In the genomic region with DNA sequence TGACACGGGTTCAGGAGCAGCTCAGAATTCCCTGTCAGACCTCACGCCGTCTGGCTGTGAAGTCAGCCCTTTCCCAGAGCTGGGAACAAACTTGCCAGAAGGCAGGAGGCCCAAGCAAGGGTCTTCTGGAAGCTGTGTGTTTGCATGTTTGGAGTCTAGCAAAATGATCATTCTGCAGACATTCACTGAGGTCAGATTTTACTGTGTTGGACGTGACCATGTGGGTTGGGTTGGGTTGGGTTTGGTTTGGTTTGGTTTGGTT, we compare ENCODE assay signal across 8 mouse cellular contexts. TPM values are rescaled to one million over a fixed set of nuclear protein-coding genes. Genes with fewer than 3 reads are reported as not detected.
DNase-seq lines count a peak whose midpoint lies in the region; ATAC-seq and TF ChIP-seq lines count a peak whose summit lies in the region.

No protein-coding gene starts in this region.

- no peaks in the 10 kb centered on the region for H3K9me3 ChIP-seq in kidney, postnatal 0 days (replicated peaks; ENCODE audit: low read length)
- no peaks in the 10 kb centered on the region for H3K9me3 ChIP-seq in embryonic facial prominence, embryonic 13.5 days
- no peaks in the 10 kb centered on the region for H3K9me3 ChIP-seq in intestine, embryonic 15.5 days
- H3K9me3 ChIP-seq in neural tube, embryonic 12.5 days, result no peaks in the 10 kb centered on the region

- no peak for TF ChIP-seq CTCF in kidney, postnatal 0 days (IDR thresholded peaks at IDR 0.05; ENCODE audit: low read depth)

- 20% methylated on average over 4 of the region's 4 CpGs for WGBS in kidney, postnatal 0 days
- 27% methylated on average over 4 of the region's 4 CpGs for WGBS in embryonic facial prominence, embryonic 13.5 days
- WGBS in intestine, embryonic 15.5 days, result 28% methylated on average over 4 of the region's 4 CpGs
- 45% methylated on average over 4 of the region's 4 CpGs for WGBS in neural tube, embryonic 12.5 days

- H3K4me2 ChIP-seq in kidney, postnatal 0 days (ENCODE audit: low read length), result 0 out of 2 replicates have a peak overlapping the region, but pooled peaks have one; percentile 14
- H3K4me2 ChIP-seq in embryonic facial prominence, embryonic 13.5 days, result peak overlapping the region; percentile 49
- peak overlapping the region; percentile 51; the same call in 1 of the 2 replicates for H3K4me2 ChIP-seq in intestine, embryonic 15.5 days (replicated peaks)
- H3K4me2 ChIP-seq in neural tube, embryonic 12.5 days (replicated peaks), result peak overlapping the region; percentile 49

- peak overlapping the region; percentile 81 for H3K27ac ChIP-seq in kidney, postnatal 0 days
- H3K27ac ChIP-seq in embryonic facial prominence, embryonic 13.5 days, result peak overlapping the region; percentile 99
- H3K27ac ChIP-seq in intestine, embryonic 15.5 days, result peak overlapping the region; percentile 95
- peak overlapping the region; percentile 98 for H3K27ac ChIP-seq in neural tube, embryonic 12.5 days

- H3K36me3 ChIP-seq in kidney, postnatal 0 days (ENCODE audit: insufficient read depth, low read length), result peaks cover 27% of the 10 kb centered on the region; the same call in 1 of the 2 replicates
- peaks cover 32% of the 10 kb centered on the region for H3K36me3 ChIP-seq in embryonic facial prominence, embryonic 13.5 days
- peaks cover 21% of the 10 kb centered on the region for H3K36me3 ChIP-seq in intestine, embryonic 15.5 days
- peaks cover 21% of the 10 kb centered on the region for H3K36me3 ChIP-seq in neural tube, embryonic 12.5 days

- DNase-seq in kidney, postnatal 0 days (ENCODE audit: low spot score), result no peak
- no peak for DNase-seq in kidney, adult 18-20 months
- DNase-seq in right cerebral cortex, postnatal 25 days, result no peak
- DNase-seq in layer of hippocampus, postnatal 10 days (ENCODE audit: low spot score in 2 of 2), result no peak
- no peak for DNase-seq in urinary bladder, postnatal 10 days (ENCODE audit: low spot score)

- no peak for ATAC-seq in kidney, postnatal 0 days (replicated peaks; ENCODE audit: low FRiP score, low read depth)
- no peak for ATAC-seq in embryonic facial prominence, embryonic 13.5 days (ENCODE audit: insufficient number of reproducible peaks, insufficient read depth, low FRiP score, low TSS enrichment, low read depth)
- no peak for ATAC-seq in intestine, embryonic 15.5 days
- ATAC-seq in neural tube, embryonic 12.5 days (ENCODE audit: low FRiP score, low read depth), result no peak

- no peaks in the 10 kb centered on the region for H3K27me3 ChIP-seq in kidney, postnatal 0 days (ENCODE audit: insufficient read depth, low read length)
- no peaks in the 10 kb centered on the region for H3K27me3 ChIP-seq in embryonic facial prominence, embryonic 13.5 days
- no peaks in the 10 kb centered on the region for H3K27me3 ChIP-seq in intestine, embryonic 15.5 days (replicated peaks)
- no peaks in the 10 kb centered on the region; the same call in 1 of the 2 replicates for H3K27me3 ChIP-seq in neural tube, embryonic 12.5 days (replicated peaks)

- H3K9ac ChIP-seq in kidney, postnatal 0 days (ENCODE audit: low read depth, low read length), result 0 out of 2 replicates have a peak overlapping the region, but pooled peaks have one; percentile 9
- H3K9ac ChIP-seq in embryonic facial prominence, embryonic 13.5 days, result peak overlapping the region; percentile 64; the same call in 1 of the 2 replicates
- H3K9ac ChIP-seq in intestine, embryonic 15.5 days, result peak overlapping the region; percentile 37; the same call in 1 of the 2 replicates
- H3K9ac ChIP-seq in neural tube, embryonic 12.5 days, result 0 out of 2 replicates have a peak overlapping the region, but pooled peaks have one; percentile 1

- peaks cover 25% of the 10 kb centered on the region for H3K4me1 ChIP-seq in kidney, postnatal 0 days (replicated peaks; ENCODE audit: insufficient read depth, low read length)
- peaks cover 73% of the 10 kb centered on the region for H3K4me1 ChIP-seq in embryonic facial prominence, embryonic 13.5 days
- peaks cover 44% of the 10 kb centered on the region for H3K4me1 ChIP-seq in intestine, embryonic 15.5 days (replicated peaks)
- H3K4me1 ChIP-seq in neural tube, embryonic 12.5 days, result peaks cover 74% of the 10 kb centered on the region

- H3K4me3 ChIP-seq in kidney, postnatal 0 days (replicated peaks; ENCODE audit: low read depth, low read length), result no peak overlapping the region
- H3K4me3 ChIP-seq in embryonic facial prominence, embryonic 13.5 days, result peak overlapping the region; percentile 11; the same call in 1 of the 2 replicates
- 0 out of 2 replicates have a peak overlapping the region, but pooled peaks have one; percentile 7 for H3K4me3 ChIP-seq in intestine, embryonic 15.5 days (replicated peaks)
- no peak overlapping the region for H3K4me3 ChIP-seq in neural tube, embryonic 12.5 days

RNA-seq across cellular contexts. Expression of a gene that starts 20.7 kb away (rescaled TPM):
- 27.9 and 30.2 TPM in 2 replicates for polyA plus RNA-seq in kidney, postnatal 0 days (2015; fragmentation: Nextera tagmentation; extraction: Ambion mirVana)
- polyA plus RNA-seq in embryonic facial prominence, embryonic 13.5 days (2015; fragmentation: Nextera tagmentation; extraction: Ambion mirVana), result 20.5 and 20.7 TPM in 2 replicates
- 24.5 and 25.2 TPM in 2 replicates for polyA plus RNA-seq in intestine, embryonic 15.5 days (2015; fragmentation: Nextera tagmentation; extraction: Ambion mirVana)
- polyA plus RNA-seq in neural tube, embryonic 12.5 days (2016; fragmentation: Nextera tagmentation; extraction: Ambion mirVana), result 20.3 and 23.6 TPM in 2 replicates
- 10 to 100 TPM; 43.9 to 44.2 TPM for total RNA-seq in layer of hippocampus, postnatal 10 days (2021)

RNA-seq across cellular contexts. Expression of a gene that starts 51.5 kb away (rescaled TPM):
- 23.0 and 24.0 TPM in 2 replicates for polyA plus RNA-seq in kidney, postnatal 0 days (2015; fragmentation: Nextera tagmentation; extraction: Ambion mirVana)
- 86.5 and 93.1 TPM in 2 replicates for polyA plus RNA-seq in embryonic facial prominence, embryonic 13.5 days (2015; fragmentation: Nextera tagmentation; extraction: Ambion mirVana)
- polyA plus RNA-seq in intestine, embryonic 15.5 days (2015; fragmentation: Nextera tagmentation; extraction: Ambion mirVana), result 35.4 and 35.7 TPM in 2 replicates
- 75.7 and 78.9 TPM in 2 replicates for polyA plus RNA-seq in neural tube, embryonic 12.5 days (2016; fragmentation: Nextera tagmentation; extraction: Ambion mirVana)
- total RNA-seq in layer of hippocampus, postnatal 10 days (2021), result 10 to 100 TPM; 73.6 to 94.2 TPM

Comparison
In these comparisons a context has a peak if more than half of its experiments do, and no peak if none do; other contexts are left out.
1. H3K4me3 ChIP-seq: peak in embryonic facial prominence, embryonic 13.5 days (single experiment) and intestine, embryonic 15.5 days (single experiment); none in kidney, postnatal 0 days (single experiment) and neural tube, embryonic 12.5 days (single experiment).
2. H3K9ac ChIP-seq: peak in every context shown above with its lines; median percentile 64 in embryonic facial prominence, embryonic 13.5 days; 37 in intestine, embryonic 15.5 days; 9 in kidney, postnatal 0 days; 1 in neural tube, embryonic 12.5 days.
3. Peak in every context shown above with its lines, with median percentiles within 50 percentile points of each other: H3K27ac ChIP-seq and H3K4me2 ChIP-seq.